Mouse (Mus musculus) spleen, postnatal 4 days (tissue): ENCODE measurements around the gene Gm49776.
"Not testable (repeated sequence)": the region's sequence is repeated elsewhere in the genome, so short reads cannot be mapped to it uniquely, and the experiment has no call there.

Source experiments
- DNase-seq, 2 experiments: peaks; one replicate each; pipeline ENCODE4 v3.0.0; 2022; ENCODE audit warnings: low spot score in 2 of 2

Gene Gm49776

DNA sequence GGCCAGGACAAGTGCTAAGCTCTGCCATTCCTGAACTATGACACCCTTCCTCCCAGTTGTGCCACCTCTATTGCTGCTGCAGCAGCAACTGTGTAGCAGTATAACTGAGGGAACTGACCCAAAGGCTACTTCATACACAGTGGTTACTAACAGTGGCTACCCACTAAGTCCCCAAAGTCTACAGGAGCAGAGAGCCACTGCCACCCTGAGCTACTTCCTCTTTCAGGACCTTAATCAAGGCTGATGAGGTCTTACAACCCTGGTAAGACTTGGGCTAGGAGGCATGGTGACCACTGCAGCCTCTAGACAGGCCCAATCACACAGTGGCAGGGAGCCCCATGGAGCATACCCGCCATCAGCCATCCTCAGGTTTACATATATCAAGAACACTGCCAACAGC, 56.1 kb downstream of the Gm49776 start:
- no peak for DNase-seq

DNA sequence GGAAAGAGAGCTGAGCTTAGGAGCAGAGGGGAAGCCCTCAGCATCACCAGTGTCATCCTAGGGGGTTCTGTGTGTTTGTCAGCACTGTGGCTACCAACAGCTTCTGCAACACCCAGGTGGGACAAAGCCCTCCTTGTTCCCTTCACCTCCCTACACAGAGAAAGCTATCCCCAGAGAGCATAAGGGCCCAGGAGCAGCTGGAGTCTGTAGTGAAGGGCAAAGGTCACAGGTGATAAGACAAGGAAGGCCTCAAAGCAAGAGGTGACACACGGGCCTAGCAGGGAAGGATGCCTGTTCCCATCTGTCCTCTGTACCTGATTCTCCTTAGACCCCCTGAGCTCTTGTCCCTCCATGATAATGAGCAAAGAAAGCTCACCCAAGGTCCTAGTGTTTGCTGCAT, 56.5 kb downstream of the Gm49776 start:
- no peak for DNase-seq

DNA sequence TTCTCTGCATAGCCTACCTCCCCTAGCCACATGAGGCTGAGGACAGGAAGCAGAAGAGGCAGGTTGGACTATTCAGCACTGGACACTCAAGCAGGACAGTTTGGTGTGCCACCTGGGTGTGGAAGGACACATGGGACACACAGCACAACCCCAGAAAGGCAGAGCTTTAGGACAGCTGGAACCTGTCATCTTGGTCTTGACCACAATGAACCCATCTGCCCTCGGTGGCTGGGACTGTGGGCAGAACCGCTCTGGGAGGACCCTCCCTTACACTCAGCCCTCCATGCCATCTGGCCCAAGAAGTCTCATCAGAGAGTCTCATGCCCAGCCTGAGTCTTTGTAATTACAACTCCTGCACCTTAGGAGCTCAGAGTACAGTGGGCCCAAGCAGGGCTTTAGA, 58.1 kb downstream of the Gm49776 start:
- DNase-seq = no peak

DNA sequence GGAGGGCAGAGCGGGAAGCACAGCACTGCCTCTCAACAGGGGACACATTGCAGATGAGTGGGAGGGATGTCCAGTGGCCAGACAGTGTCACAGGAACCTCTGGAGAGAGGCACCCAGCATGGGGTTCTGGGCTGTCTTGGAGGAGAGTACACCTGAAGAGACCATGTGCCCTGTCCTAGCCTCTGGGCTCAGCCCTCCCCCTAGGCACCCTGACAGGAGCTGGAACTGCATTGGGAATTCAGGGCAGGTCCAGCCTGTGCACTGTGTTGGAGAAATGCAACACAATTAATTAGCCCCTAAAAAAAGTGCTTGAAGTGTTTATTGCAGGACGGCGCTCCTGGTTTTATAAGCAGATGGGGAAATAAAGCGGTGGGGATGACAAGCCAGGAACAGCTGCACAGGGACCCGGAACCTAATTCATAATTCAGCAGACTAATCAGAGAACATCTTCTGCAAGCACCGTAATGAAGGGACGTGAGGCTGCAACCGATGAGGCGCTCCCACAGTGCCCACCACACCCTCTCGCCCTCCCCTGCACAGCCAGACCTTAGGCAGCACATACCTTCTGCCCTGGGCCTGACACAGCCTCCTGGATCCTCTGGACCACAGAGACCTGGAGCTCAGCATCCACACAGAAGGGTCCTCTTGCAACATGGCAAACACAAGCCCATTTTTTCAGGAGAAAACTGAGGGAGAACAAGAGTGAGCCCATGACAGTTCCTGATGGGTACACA, 59.6 kb downstream of the Gm49776 start:
- no peak for DNase-seq

DNA sequence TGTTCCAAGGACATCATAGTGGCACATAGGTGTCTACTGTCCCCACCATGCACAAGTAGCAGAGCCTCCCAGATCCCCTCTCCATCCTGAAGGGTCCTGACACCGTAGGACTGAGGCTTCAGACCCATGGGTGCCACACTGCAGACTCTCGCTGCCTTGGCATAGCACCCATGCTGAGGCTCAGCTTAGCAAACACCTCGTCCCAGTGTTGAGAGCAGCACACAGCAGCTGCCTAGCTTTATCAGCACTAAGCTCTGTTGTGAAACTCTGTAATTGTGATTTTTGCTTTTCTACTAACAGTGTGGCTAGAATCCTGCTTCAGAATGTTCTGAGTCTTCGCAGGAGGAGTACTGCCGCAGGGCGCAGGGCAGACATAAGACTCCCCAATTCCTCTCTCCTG, 60.2 kb downstream of the Gm49776 start:
- DNase-seq = no peak

DNA sequence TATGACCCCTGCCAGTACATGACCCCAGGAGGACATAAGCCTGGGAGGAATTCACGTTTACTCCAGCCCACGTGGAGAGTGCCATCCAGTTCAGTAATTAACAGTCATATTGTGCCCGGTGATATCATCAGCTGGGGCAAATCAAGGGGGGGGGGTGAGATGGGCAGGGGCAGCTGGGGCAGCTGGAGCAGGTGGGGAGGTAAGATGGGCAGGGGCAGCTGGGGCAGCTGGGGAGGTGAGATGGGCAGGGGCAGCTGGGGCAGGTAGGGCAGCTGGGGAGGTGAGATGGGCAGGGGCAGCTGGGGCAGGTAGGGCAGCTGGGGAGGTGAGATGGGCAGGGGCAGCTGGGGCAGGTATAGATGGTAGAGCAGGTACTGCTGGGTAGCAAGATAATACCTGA, 62.6 kb downstream of the Gm49776 start:
- not testable (repeated sequence) for DNase-seq
